Mouse (Mus musculus): ENCODE measurements at regions not wholly inside any gene's neighbourhood (a gene's known extent, or its start where the extent isn't known, plus 50 kb on each side); places are given as distances from the start of the nearest gene placed in this dataset.
A peak's percentile ranks its signal among the peaks of the same experiment; 100 is the strongest.

DNA sequence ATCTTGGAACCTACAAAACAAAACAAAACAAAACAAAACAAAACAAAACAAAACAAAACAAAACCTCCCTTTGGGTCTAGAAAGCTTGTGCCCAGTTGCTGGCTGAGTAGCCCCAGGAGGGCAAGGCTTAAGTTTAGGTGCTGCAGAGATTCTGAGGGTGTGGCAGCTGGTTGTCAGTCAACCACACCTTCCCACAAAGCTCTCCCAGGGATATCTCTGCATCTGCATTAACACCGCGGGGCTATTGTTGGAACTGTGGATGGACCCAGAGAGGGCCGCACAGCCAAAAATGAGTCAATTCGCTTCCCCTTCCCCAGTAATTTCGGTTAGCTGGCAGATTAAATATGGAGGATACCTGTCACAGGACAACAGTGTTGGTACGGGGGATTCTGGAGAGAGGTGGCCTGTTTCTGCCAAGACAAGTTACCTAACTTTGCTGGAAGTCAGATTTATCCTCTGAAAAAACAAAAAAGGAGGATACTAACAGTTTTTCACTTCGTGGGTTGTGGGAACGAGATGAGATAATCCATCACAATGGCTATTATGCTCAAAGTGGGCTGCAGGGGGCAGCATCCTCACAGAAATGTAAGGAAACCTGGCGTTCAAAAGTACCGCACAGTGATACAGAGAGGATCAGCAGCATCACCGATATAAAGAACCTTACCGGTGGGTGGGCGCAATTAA is 96.7 kb downstream of the 1500009L16Rik start:
- DNase-seq (ENCODE audit: low spot score in 2 of 2) = peak; percentile 71 to 93

DNA sequence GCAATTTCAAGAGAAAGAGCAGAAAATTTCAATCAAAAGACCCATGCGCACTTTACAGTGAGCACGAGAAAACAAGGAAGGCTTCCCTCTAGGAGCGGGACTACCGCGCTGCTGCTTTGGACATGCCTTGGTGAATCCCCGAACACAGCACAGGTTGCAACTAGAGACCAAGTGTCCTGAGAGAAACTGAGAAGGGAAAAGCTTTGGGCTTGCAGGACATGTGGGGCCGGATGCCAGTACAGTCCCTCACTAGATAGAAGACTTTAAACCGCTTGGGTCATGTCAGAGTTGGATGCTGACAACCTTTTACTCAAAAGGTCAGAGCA is 97.2 kb downstream of the 1500009L16Rik start:
- no peak for DNase-seq (ENCODE audit: low spot score in 2 of 2)

DNA sequence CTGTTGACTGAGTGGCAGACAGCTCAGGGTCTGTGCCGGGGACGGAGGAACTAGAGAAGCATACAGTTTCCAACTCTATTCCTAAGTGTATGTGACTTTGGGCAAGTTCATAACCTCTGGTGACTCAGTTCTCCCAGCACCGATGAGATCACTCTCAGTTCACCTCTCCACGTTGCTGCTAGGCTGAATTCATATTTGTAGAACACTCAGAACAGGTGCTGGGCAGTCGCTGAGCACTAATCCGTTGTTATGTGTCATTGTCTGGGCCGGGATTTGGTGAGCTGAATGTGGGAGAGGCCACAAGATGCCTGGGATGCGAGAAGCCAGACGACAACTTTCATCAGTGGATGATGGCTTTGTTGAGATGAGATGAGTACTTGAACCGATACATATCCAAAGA is 98.4 kb downstream of the 1500009L16Rik start:
- no peak for DNase-seq (ENCODE audit: low spot score in 2 of 2)

DNA sequence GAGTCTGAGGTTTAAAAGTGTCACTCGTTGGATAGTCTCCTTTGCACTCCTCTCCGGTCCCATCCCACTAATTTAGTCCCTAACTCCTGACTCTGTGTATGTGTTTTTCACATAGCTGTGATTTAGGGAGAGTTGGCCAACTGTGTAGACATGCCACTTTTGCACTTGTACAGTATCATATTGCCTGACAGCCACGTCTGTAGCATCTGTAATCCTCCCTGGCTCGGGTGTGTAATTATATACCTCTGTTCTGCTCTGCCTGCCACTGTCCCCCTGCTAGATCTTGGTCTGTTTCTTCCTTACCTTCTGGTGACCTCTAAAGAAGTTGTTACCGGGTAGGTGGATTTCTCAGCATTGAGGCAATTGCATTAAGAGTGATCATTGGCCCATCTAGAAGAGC is 103.4 kb downstream of the 1500009L16Rik start:
- no peak for DNase-seq (ENCODE audit: low spot score in 2 of 2)

DNA sequence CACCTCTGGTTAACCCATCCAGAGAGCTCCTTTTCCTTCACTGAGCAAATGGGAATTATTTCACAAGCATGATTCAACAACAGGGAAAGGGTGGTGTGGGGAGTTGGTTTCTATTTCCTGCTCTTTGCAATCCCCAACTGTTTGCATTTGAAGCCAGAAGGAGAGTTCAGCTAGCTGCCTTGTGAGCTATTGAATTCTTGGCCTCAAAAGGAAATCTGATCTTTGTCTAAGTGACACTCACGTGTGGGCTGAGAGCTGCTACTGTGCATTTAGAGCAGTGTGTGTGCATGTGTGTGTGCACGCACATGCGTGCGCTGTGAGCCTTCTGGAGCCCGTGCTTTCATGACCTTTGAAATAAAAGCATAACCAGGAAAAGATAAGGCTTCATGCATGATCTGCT is 113.7 kb downstream of the 1500009L16Rik start:
- peak in 1 of 2 experiments; percentile 32 for DNase-seq (ENCODE audit: low spot score in 2 of 2)

DNA sequence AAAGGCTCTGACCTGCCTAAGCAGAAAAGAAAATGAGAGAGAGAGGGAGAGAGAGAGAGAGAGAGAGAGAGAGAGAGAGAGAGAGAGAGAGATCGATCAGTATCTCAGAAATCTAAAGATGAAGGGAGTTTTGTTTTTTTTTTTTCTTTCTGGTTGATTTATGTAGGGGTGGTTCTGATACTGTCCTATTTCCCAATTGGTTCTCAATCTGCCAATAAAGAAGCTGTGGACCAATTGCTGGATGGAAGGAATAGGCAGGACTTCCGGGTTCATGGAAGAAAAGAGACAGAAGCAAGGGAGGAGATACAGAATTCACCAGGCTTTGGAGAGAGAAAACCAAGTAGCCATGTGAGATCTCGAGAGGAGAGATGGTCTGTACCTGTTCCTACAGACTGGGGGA is 117.6 kb downstream of the 1500009L16Rik start:
- no peak for DNase-seq (ENCODE audit: low spot score in 2 of 2)

DNA sequence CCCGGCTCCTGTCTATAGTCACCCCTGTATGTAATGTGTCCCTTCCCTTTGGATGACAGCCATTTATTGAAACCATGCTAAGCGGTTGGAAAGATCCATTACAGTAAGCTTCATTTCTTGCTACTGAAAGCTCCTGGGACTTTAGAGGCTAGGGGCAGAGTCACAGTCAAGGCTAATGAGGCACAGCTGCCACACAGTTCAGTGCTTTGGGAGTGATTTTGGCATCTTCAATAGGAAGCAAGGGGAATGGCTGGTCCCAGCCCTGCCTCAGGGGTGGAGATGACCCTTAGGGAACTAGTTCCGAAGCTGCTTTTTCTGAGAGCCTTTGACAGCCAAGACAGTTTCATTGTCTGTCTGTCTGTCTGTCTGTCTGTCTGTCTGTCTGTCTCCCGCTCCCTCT is 128.2 kb downstream of the 1500009L16Rik start:
- DNase-seq (ENCODE audit: low spot score in 2 of 2) = no peak

DNA sequence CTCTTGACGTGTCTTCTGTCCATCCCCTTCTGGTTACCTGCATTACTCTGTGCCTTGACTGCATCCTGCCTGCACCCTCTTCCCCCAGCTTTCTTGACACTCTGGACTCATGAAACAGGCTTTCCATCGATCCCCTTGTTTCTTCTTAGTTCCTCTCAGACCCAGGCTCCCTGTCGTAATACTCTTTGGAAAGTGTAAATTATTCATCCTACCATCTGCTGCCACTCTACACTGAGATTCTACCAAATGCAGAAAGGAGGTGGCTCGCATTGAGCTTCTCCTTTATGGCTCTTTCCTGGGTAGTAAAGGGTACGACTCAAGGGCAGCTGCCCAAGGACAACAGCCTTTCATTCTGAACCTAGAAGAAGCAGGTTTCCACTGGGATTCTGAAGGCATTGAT is 129.5 kb downstream of the 1500009L16Rik start:
- DNase-seq (ENCODE audit: low spot score in 2 of 2) = peak in 1 of 2 experiments; percentile 11

DNA sequence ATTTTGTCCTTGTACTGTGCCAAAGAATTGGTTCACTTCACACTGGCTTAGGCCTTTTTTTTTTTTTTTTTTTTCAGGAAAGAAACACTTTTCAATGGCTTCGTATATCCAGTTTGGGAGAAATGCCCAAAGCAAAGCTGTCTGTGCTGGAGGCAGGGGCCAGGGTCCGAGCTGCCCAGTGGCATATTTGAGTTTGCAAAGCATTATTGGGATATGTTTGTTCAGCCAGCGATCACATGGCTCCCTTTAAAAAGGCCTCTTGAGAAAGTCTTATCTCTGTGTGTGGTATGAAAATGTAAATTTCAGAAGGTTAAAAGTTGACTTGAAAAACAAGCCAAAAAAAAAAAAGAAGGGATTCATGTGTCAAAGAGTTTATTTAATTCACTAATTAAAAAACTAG is 130.1 kb downstream of the 1500009L16Rik start:
- no peak for DNase-seq (ENCODE audit: low spot score in 2 of 2)

DNA sequence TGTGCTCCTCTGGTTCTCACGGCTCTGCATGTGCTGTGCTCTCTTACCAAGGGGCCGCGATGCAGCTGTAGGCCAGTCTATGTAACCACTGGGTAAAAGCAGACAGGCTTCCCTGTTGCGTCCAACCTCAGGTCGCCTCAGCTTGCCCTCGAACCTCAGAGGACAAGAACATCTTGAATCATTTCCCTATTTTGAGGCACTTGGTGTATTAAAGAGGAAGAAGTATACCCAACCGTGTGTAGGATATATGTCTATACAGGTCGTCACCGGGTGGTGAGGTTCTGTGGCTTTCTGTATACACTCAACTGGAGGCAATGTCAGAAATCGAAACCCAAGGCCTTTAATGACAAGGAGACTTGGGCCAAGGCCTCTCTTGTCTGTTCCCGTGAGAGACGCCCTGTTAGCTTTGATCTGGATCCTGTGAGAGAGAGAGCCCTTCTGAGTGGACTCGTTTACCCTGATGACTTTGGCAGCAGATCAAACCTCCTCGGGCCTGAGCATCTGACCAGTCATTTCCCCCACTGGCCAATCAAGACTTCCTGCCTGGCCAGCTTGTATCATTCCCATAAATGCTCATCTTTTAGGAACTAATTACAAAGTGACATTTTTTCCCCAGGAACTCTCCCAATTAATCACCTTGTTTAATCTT is 135.3 kb downstream of the 1500009L16Rik start:
- DNase-seq (ENCODE audit: low spot score in 2 of 2) = no peak

DNA sequence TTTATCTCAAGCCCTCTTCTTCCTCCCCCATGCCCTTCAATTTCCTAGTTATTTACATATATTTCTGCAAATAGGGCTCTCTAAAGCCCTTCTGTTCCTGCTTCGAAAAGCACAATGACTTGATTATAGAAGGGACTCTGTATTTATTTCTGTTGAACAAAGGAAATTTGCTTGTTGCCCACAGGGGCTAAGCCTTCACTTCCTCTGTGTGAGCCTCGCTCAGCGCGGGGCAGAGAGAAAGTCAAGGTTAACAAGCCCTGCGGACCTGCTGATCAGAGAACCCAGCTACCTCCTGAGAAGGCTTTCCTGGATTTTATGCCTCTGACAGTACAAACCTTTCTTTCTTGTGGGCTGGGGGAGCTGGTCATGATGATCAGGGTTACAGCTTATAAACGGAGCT is 136.0 kb downstream of the 1500009L16Rik start:
- no peak for DNase-seq (ENCODE audit: low spot score in 2 of 2)

DNA sequence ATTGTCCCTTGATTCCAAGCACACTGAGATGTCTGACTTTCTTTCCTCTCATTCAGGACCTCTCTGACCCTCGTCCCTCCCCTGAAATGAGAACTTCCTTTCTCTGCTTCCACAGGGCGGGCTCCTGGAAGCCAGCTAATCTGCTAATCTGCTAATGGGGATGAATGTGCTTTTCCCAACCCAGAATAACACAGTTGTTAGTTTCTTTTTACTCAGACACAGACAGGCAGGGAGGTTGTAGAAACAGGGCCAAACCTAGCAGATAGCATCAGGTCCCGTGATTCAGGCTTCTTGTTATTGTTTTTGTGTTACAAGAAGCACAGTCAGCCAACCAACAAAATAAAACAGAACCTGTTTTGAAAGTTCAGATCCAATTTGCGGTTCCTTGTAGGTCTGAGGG is 137.0 kb downstream of the 1500009L16Rik start:
- DNase-seq (ENCODE audit: low spot score in 2 of 2) = no peak

DNA sequence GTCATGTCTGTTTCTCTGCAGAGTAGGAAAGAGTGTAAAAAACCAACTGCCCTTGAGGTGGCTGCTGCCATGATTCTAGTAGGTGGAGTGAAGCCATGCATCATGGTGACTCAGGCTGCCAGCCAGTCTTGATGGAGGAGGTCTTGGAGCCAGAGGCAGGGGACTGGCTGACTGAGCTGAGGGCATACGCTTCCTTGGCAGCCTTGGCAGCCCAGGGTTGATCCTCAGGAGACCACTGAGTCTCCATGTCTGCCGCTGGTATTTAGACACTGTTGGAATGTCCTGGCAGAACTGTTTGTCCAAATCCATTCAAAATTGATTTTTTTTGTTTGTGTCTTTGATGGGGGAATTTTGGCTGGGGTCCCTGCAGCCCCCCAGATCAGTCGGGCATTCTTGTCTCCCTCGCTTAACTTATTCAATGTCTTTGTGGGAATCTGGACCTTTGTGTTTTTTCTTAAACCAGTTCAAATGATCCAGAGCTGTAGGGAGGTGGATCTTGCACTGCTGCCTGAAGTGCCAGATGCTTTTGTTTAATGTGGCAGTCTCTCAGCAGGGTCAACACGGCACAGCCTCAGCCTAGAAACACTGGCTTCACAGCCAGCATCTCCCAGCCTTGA is 139.0 kb downstream of the 1500009L16Rik start:
- peak in 1 of 2 experiments; percentile 11 for DNase-seq (ENCODE audit: low spot score in 2 of 2)

DNA sequence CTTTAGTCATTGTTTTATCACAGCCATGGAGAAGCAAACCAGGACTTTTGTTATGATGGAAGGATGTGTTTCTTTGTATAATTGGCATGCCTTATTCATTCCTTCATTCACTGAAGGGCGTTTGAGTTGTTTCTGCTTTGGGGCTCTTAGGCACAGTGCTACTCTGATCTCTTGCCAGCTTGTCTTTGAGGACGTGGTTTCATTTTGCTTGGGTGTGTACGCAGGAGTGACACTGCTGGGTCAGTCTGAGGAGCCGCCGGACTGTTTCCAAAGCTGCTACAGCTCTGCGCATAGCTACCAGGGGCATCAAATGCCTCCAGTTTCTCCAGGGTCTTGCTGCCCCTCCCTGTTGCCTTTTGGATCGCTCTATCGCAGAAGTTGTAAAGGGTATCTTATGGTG is 141.9 kb downstream of the 1500009L16Rik start:
- DNase-seq (ENCODE audit: low spot score in 2 of 2) = no peak

DNA sequence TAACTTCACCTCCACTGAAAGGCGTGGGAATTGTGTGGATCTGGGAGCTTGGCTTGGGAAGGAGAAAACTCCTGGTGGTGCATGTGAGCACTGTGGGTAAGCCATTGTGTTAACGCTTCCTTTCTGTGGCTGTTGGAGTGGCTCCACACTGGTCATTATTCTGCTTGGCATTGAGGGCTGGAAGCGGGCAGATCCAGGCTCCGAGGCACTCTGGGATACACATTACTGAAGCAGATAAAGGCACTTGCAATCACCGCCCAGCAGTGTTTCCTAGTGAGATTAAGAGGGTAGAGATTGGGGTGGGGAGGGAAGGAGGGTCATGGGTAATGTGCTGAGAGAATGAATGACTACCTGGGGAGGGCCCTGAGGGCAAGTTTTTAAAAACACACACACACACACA is 143.3 kb downstream of the 1500009L16Rik start:
- no peak for DNase-seq (ENCODE audit: low spot score in 2 of 2)

DNA sequence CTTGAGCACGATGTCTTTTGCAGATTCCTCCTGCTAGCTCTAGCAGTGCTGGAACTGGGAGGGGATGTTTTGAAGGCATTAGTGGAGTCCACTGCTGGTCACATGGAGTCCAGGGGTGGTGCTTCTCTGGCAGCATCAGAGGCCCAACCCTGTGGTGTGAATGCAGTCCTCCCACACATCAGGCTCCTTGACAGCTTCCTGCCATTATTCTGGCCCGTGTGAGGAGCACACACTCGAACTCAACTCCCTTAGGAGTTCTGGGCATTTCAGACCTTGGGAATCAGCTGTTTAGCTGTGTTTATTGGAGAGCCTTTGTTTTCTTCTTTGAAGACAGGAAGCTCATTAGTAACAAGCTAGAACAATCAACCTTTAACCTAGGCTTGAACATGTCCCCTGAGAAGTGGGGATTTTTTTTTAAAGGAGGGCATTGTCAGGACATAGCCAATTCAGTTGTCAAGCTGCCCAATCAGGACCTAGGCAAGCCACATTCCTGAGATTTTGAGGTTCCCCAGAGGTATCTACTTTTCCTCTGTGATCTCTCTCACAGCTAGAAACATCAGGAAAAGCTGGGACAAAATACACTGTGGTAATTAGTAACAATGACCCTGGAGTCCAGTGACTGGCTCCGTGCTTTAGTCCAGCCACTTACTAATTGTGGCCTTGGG is 149.2 kb downstream of the 1500009L16Rik start:
- DNase-seq (ENCODE audit: low spot score in 2 of 2) = no peak

DNA sequence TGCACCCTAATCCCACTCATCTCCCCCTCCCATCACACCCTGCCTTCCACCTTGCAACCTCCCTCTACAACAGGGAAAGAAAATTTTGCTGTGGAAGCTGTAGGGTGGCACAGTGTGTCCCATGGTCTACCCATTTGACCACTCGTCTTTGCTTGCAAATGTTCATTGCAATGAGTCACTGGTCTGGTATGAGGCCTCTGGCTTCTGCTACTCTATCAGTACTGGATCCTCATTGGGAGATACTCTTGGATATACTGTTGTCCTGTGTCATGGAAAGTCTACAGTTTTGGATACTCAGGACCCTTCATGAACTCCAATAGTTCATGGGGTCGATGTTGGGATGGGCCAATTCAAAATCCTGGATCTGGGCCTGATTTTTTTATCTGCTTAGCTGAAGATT is 156.1 kb downstream of the 1500009L16Rik start:
- DNase-seq (ENCODE audit: low spot score in 2 of 2) = no peak

DNA sequence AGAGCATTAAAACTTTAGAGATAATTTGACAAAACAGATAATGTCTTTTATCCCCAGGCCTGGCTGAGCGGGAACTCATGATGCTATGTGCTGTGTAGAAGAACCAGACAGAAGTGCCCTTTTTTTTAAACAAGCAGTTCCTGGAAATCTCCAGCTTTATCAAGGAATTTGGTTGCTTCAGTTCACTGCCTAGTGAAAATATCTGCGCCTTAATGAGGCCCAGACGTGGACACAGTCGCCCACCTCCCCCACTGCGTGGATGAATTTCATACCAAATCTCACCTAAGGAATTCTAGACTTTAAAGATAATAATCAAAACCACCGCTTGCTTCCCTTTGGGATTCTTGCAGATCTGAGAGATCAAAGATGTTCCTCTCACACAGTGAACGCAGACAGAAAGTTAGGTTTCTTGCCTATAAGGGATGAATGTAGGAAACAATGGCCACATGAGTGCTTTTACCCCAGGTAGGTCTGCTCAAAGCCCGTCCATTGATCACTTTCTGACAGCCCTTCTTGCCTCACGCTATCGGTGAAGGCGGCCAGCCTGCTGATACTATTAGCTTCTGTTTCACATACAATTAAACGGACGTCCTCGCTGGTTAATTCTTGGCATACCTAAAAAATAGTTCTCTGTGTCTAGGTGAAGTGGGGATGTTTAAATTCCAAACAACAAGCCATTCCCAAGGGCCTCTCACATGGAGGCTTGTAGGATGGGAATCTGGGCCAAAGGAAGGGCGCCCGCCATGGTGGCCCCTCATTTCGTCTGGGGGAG is 159.6 kb downstream of the 1500009L16Rik start:
- no peak for DNase-seq (ENCODE audit: low spot score in 2 of 2)

DNA sequence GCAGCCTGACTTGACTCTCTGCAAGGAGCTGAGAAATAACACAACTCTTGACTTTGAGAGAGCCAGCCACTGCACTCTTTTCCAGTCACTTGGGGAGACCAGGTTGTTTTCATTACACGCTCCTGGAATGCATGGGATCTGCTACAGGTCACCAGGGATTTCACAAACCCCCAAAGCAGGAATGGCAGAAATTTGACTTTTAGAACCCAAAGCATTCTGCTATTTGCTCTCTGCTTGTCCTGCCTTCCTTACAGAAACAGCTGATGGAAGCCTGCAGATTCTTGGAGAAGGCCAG is 160.2 kb downstream of the 1500009L16Rik start:
- DNase-seq (ENCODE audit: low spot score in 2 of 2) = no peak

DNA sequence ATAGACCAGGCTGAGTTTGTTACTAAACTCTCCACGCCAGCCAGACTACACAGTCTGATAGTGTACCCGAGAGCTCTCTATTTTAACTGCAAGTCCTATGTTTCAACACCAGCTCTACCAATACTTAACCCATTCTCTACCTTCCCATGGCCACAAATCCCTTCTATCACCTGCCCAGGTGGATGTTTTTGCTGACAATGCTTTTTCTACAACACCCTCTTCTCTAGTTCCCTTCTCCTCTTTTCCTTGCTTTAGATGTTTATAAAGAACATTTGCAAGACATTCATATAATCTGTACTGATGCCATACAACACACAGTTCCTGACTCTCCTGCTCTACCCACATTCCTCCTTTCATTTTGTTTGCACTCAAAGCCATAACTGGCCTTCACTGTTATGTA is 161.9 kb downstream of the 1500009L16Rik start:
- no peak for DNase-seq (ENCODE audit: low spot score in 2 of 2)

DNA sequence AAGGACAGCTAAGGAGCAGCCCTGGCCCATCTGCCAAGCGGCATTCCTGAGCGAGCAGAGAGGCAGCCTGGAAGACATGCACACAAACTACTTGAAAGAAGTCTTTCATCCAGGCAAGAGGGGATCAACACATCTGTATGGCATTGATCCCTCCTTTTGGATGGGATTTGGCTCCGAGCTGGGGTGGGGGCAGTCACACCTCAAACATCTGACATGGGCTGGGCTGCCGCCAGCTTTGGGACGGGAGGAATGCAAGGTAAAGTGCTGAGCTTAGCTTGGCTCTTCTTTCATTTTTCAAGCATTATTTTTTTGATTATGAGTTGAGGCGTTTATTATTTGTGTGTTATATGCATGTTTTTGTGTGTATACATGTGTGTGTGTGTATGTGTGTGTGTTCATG is 165.9 kb downstream of the 1500009L16Rik start:
- no peak for DNase-seq (ENCODE audit: low spot score in 2 of 2)

DNA sequence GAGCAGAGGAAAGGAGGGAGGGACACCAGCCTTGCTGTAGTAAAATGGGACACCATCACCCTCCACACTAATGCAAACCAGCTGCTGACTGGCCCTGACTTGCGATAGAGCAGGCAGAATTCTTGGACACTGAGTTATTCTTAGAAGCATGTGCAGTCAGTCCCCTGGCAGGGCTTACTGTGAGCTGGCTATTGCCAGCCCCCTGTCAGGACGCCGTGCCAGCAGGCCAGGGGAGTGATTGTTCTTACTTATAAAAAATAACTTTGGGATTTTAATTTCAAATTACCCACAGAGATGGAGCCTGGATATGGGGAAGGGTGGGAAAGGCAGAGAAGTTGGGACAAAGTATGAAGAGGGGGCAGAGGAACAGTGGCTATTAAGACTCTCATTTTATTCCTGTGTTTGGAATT is 173.1 kb downstream of the 1500009L16Rik start:
- DNase-seq (ENCODE audit: low spot score in 2 of 2) = no peak

Data from layer of hippocampus, adult 18-20 months (tissue).